Mouse (Mus musculus) brain, embryonic 14.5 days (tissue): Measurements from ENCODE around the gene Tfcp2. TPM values are rescaled to one million over a fixed set of nuclear protein-coding genes. Genes with fewer than 3 reads are reported as not detected.
"Not testable (repeated sequence)": the region's sequence is repeated elsewhere in the genome, so short reads cannot be mapped to it uniquely, and the experiment has no call there.

ENCODE experiments used
- DNase-seq: peaks from one replicate; pipeline ENCODE4 v3.0.0-alpha.2; 2011; ENCODE audit warnings: low read depth
- CTCF ChIP-seq: fragments of 200-500 bp; IDR thresholded peaks from 2 replicates; pipeline ENCODE4 v1.5.1; 2012; ENCODE audit warnings: inconsistent platforms, mild to moderate bottlenecking, moderate library complexity, borderline replicate concordance; ENCODE audit not compliant: insufficient read depth, insufficient read length; ENCODE audit errors: extremely low read depth
- POLR2A ChIP-seq: fragments of 200-500 bp; IDR thresholded peaks from 2 replicates; pipeline ENCODE4 v1.6.1; 2012; ENCODE audit warnings: mild to moderate bottlenecking, inconsistent platforms, borderline replicate concordance; ENCODE audit not compliant: poor library complexity, insufficient read depth, insufficient read length, severe bottlenecking; ENCODE audit errors: extremely low read depth
- polyA plus RNA-seq: library from polyadenylated mRNA; depleted of rRNA; stranded (reverse); fragments of >200 nt; gene quantifications from 2 replicates; pipeline ENCODE4 v1.2.3, GENCODE M21; 2012

Gene Tfcp2
- polyA plus RNA-seq, 1 experiment: 32.3 TPM

DNA sequence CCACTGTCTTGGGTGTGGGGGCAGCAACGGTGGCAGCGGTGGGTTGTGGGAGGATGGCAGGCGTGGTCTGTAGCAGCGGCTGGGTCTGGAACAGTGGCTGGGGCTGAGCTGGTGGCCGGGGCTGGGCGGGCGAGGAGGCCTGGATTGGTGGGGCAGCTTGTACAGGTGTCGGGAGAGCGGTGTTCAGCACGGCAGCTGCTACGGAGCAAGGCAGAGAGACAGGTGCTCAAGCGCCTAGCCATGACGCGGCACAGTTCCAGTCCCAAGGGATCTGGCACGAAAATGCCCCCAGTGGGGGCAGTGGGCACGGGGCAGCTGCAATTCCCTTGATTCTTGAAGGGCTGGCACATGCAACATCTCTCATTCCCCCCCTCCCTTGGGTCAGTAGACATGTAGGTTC is 34.1 kb upstream of the Tfcp2 start:
- DNase-seq: no peak
- TF ChIP-seq POLR2A: no peak
- TF ChIP-seq CTCF: no peak

DNA sequence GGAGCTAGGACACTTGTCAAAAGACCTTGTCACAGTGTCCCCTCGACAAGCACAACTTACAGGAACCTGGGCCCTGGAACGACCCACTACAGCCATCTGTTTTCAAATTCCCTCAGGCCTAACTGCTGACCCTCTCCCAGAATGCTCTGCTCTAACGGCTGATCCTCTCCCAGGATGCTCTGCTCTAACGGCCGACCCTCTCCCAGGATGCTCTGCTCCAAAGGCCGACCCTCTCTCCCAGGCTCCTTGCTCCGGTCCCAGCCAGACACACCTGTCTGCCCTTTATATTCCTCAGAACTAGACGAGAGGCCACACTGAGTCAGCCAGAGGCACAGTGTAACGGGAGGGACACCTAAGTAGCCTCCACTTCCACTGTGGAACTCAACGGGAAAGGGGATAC is 28.3 kb upstream of the Tfcp2 start:
- no peak for TF ChIP-seq CTCF
- no peak for DNase-seq

DNA sequence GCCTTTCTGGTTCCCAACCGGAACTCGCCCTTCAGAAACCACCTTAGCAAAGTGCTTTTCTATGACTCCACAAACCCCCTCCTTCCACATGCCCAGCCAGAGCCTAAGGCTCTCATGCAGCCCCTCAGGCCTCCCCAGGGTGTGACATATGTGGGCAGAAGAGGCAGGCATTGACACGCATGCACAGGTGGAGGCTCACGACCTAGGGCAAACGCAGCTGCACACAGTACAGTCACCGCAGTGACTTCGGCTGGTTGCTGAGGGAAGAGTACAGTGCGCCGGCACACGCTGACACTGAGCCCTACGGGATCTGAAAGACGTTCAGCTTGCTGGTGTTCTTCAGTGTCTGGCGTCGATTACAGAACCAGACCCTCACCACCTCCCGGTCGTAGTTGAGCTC is 26.2 kb upstream of the Tfcp2 start:
- TF ChIP-seq CTCF (no peak), POLR2A (no peak)
- no peak for DNase-seq

DNA sequence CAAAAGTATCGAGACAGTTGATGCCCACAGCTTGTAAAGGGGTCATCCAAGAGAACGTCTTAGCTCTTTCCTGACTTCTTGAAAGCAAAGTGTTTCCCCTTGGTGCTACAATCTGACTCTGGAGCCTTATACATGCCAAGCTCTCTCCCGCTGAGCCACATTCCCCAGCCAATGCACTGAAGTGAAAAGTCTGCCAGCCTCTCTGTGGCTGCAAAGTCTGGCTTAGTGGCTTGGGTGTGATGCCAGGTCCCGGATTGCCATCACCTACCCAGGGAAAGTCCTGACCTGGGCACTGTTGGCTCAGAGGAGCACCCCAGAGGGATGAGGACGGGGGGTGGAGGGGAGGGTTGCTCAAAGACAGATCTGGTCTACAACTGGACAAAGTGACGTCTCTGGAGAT is 25.0 kb upstream of the Tfcp2 start:
- no peak for DNase-seq
- TF ChIP-seq POLR2A (no peak), CTCF (no peak)

DNA sequence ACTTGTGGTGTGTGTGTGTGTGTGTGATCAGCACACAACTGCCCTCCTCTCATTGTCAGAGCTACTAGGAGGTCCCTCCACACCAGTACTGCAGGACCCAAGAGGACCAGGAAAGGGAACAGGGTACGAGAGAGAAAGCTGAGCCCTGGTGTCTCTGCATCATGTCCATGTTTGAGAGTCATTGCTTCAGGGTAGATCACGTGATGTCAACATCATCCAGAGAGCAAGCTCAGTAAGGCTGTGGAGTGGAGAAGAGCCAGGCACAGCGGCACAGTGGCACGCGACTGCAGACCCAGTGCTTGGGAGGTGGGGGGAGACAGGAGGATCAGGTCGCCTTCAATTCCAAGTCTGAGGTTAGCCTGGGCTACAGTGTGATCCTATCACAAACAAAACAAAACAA is 24.6 kb upstream of the Tfcp2 start:
- no peak for TF ChIP-seq POLR2A
- TF ChIP-seq CTCF: no peak
- DNase-seq: no peak

DNA sequence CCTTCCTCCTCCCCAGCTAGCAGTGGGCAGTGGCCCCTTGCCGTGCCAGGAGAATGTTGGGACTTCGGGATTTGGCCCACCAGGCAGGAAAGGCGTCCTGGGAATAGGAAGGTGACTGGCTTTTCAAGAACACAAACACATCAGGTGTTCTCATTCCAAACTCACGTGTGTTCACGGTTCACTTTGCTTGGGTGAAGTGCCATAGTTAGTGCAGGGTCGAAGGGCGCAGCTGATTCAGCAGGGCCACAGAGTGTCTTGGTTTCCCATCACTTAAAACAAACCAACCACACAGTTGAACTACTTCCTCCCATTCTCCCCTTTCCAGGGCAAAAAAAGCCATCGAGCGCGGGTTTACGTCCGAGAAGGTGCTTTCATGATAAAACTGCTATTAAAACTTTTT is 23.6 kb upstream of the Tfcp2 start:
- TF ChIP-seq POLR2A (no peak), CTCF (no peak)
- no peak for DNase-seq

DNA sequence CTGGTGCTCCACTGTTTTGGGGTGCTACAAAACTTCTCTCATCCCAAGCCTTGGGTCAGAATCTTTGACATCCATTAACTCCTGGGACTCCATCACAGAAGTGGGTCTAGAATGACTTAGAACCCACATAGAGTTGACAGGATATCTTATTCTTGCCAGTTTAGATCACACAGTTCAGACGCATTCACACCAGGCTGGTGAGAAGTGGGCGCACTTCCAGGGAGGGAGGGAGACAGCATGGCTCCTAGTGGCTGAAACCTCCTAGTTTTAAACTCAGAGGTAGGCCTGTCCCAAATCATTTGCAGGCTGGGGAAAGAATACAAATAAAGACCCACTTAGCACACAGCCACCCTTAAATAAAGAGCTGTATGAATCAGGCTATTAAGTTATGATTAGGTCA is 22.6 kb upstream of the Tfcp2 start:
- TF ChIP-seq POLR2A: no peak
- TF ChIP-seq CTCF: no peak
- DNase-seq: peak; percentile 45

DNA sequence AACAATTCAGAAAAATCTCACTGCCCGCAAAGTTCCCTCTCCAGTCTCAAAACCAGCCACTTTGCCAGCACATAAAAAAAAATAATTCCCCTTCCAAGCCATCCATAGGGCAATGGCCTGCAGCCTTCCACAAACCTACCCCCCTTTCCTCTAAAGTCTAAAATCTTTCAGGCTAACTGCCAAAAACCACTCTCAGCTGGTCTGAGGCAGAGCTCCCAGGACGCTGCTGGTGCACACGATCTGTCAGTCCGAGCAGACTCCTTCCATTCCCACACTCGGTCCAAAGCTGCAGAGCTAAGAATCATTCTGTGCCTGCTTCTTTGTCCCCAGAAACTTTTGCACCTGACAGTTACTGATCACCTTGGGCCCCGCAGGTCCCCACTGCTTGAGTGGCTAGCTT is 22.1 kb upstream of the Tfcp2 start:
- peak; percentile 75 for DNase-seq
- TF ChIP-seq CTCF (no peak), POLR2A (no peak)

DNA sequence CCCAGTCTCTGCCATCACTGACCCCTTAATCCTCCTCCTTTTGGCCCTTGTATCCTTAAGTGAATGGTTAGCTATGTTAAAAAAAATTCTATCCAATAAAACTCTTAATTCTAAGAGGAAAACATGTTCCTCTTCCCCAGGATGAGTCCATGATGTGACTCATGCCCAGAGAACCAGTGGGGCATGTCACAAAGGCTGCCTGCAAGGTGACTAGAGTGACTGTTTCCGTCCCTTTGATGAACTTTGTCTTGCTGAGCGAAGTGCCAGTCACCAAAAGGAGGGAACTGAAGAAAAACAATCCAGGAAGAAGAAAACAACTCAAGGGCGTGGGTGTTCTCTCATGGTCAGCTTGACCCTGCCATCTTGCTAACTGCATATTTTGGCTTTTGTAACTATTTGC is 17.4 kb upstream of the Tfcp2 start:
- TF ChIP-seq CTCF (no peak), POLR2A (no peak)
- DNase-seq: no peak

DNA sequence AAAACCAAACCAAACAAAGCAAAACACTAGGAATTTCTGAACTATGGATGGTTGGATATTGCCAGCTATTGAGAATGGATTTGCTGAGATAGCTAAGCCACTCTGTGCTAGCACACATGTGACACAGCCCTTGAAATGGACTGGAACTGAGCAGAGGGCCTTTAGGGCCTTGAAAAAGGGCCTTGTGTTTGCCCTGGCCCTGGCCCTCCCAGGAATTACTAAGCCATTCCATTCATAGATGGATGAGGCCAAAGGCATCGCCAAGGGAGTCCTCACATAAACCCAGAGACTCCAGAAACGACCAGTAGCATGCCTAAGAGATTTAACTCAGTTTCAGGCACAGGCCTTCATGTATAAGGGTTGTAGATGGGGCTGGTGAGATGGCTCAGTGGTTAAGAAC is 14.7 kb upstream of the Tfcp2 start:
- no peak for TF ChIP-seq POLR2A
- no peak for TF ChIP-seq CTCF
- no peak for DNase-seq

DNA sequence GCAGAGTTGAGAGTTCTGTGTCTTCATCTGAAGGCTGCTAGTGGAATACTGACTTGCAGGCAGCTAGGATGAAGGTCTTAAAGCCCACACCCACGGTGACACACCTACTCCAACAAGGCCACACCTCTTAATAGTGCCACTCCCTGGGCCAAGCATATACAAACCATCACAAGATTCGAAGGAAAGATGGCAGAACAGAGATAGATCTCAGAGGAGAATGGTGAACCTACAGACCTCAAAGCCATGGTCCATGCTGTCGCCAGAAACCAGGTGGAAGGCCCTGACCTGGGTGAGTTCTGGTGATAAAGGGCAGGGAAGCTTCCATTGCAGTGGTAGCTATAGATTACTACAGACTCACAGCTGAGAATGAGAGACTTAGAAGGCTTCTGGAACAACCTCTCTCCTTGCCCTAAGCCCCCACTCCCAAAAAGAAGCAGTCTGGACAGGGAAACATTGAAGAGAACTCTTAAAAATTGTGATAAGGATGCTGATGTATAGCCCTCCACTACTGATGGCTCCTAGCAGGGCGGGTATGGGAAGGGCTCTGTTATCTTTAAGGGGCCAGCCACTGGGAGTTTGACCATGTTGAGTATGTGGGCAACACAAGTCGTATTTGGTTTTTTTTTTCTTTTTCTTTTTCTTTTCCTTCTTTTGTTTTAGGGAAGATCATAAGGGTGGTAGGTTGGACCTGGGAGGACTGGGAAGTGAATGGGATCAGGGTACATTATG is 6.1 kb upstream of the Tfcp2 start:
- TF ChIP-seq POLR2A: no peak
- no peak for TF ChIP-seq CTCF
- DNase-seq: no peak

DNA sequence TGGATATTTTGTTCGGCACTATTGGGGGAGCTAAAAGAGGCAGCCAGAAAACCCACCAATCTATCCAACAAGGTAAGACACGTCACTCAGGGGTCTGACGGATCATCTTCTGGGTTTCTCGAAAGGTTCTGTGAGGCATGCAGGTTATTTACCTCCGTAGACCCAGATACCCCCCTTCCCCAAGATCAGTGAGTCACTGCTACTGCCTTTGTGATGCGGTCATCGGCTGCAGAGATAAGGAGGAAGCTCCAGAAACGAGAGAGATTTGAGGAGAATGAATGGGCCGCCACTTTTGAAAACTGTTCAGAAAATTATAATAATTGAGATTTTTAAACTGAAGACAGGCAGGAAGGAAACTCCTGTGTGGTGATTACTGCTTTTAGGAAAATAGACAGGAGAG is 4.6 kb upstream of the Tfcp2 start:
- TF ChIP-seq POLR2A (no peak), CTCF (no peak)
- no peak for DNase-seq

DNA sequence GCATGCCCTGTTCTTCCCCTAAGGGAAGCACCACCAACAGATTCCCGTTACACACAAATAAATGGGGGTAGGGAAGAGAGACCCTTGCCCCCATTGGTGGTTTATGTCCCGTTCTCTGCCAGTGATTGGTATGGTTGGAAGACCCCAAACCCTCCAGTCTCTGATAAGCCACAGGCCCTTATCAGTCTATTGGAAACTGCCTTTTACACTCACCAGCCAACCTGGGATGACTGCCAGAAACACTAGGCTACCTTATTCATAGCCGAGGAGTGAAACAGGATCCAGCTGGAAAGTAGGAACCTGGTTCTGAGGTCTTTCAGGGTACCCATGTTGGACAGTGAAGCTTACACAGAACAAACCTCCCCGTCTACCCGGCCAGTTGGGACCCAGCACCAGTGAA is 4.2 kb upstream of the Tfcp2 start:
- TF ChIP-seq CTCF: no peak
- no peak for TF ChIP-seq POLR2A

DNA sequence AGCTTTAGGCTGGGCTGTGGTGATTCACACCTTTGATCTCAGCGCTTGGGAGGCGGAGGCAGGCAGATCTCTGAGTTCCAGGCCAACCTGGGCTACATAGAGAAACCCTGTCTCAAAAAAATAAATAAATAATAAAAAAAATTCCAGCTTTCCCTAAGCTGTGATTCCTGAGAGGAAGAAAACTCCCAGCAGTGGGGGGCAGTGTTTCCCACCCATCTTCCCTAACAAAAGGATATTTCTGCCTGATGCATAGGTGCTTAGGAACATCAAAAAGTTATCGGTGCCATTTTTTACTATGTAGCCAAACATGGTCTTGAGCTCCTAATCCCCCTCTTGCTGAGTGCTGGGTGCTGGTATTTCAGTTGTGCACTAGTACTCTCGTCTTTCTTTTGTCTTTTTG is 1.5 kb downstream of the Tfcp2 start:
- DNase-seq: peak; percentile 6
- no peak for TF ChIP-seq POLR2A
- TF ChIP-seq CTCF: no peak

More for the DNA sequence above, 4.2 kb upstream of the Tfcp2 start:
- no peak for DNase-seq

DNA sequence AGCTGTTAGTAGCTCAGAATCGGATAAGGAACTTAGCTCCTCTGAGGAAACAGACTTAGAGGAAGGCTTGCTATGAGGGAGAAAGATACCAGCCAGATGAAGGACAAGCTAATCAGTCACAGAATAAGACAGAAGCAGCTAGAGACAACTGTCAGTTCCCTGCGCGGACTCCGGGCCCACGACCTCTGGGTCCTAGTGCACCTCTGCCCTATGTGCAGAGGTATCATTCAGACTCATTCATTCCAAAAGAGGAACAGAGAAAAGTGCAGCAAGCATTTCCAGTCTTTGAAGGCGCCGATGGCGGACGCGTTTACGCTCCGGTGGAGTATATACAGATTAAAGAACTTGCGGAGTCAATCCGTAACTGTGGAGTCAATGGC is 8.2 kb downstream of the Tfcp2 start:
- DNase-seq: not testable (repeated sequence)

DNA sequence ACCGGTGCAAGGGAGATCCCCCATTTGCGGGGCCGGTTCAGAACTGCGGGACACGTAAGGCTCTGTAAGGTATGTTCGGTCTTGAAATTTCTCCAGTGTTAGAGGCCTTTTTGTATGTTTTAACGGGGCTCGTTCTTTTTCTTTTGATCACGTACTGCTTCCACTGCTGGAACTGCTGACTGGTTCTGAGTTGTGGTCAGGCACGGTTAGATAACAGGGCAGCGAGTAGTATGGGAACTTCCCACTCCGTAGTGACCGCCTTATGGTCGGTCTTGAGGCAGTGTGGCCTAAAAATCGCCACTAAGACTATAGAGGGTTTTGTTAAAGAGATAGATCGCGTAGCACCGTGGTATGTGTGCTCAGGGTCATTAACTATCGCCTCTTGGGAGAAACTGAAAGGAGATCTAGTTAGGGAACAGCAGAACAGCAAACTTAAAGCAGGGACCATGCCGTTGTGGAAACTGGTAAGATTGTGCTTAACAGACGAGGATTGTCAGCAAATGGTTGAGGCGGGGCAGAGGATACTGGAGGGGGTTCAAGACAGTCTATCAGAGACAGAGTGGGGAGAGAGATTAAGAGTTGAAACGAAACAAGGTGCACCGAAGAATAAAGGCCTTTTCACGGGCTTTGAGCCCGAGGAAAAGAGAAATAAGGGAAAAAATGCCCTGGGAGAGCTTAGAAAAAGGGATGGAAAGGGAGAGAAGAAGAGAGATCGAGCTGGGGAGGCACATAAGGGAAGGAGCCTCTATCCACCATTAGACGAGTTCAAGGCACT is 8.7 kb downstream of the Tfcp2 start:
- not testable (repeated sequence) for DNase-seq
